Mouse (Mus musculus): ENCODE results near the gene Sgpp1.
"Not testable (repeated sequence)": the region's sequence is repeated elsewhere in the genome, so short reads cannot be mapped to it uniquely, and the experiment has no call there.

Sgpp1 gene

GRCm38 (mm10) chr12:75731508-75731907 is 4.0 kb downstream of the Sgpp1 start:
- DNase-seq = no peak

DNA sequence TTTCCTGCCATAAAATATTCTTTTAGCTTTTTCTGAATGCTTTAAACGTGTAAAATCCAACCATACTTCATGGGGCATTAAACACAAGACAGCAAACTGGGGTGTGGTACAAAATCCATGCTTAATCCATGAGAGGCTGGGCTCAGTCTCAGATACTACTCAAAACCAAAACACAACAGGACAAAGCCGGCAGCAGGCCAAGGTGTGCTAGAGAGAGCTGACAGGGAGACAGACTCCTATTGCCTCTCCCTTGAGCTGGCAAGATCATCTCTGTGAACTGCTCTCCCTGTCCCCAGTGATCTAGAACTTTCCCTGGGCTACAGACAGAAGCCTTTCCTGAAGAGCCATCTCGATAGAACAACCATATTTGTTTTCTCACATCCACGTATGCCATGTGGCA is 5.1 kb downstream of the Sgpp1 start:
- DNase-seq = peak; percentile 59 to 61

DNA sequence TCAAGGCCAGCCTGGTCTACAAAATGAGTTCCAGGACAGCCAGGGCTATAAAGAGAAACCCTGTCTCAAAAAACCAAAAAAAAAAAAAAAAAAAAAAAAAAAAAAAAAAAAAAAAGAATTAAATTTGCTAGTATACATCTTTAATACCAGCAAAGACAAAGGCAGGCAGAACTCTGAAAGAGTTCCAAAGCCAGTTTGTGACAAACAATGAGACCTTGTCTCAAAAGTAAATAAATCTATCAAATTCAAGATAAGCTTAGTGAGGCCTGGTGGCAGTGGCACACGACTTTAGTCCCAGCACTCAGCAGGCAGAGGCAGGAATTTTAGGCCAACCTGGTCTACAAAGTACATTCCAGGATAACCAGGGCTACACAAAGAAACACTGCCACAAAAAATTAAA is 5.7 kb downstream of the Sgpp1 start:
- no peak for DNase-seq

GRCm38 (mm10) chr12:75727333-75728125 is 8.0 kb downstream of the Sgpp1 start:
- no peak for DNase-seq

GRCm38 (mm10) chr12:75726349-75726861 is 9.1 kb downstream of the Sgpp1 start:
- no peak for DNase-seq

GRCm38 (mm10) chr12:75724621-75725324 is 10.8 kb downstream of the Sgpp1 start:
- DNase-seq = peak in 1 of 2 experiments; percentile 32

DNA sequence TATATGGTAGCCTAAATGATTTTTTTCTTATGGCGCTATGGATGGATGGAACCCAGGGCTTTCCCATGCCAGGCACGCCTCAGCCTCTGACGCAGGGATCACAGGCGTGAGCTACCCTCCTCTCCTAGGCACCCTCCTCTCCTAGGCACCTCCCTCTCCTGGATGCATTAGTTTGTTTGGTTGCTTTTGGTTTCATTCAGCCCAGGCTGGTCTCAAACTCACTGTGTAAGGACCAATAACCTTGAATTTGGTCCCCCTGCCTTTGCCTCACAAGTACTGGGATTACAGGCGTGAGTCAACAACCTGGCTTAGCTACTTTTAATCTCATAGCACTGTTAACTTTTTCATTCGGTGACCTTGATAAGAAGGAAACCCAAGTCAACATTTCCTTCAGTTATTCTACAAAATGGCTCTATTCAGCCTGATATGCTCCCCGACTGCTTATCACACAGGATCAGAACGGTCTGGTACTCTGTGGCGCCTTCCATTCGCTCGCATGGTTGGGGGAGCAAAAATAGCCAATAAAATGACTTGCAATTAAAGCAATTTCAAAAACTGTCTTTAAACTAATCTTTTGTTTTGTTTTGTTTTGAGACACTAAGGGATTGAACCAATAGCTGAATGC is 11.6 kb downstream of the Sgpp1 start:
- no peak for DNase-seq

DNA sequence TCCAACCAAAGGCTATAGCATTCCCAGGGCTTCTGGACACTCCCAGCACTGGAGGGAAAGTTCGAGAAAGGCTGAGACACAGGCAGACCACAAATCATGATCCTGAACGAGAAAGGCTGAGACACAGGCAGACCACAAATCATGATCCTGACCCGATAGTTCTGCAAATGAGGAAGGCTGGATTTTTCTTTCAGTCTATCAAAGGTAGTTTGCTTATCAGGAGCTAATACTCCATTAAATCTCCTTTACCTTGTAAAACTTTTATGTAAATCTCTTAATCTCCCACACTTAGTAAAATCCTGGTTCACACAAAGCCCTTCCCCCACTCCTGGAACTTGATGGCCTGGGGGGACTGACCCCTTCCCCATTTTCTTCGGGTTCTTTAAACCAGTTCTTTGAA is 13.6 kb downstream of the Sgpp1 start:
- no peak for DNase-seq

- no peak for DNase-seq
Observed at GRCm38 (mm10) chr12:75721006-75721405, 14.5 kb downstream of the Sgpp1 start.

DNA sequence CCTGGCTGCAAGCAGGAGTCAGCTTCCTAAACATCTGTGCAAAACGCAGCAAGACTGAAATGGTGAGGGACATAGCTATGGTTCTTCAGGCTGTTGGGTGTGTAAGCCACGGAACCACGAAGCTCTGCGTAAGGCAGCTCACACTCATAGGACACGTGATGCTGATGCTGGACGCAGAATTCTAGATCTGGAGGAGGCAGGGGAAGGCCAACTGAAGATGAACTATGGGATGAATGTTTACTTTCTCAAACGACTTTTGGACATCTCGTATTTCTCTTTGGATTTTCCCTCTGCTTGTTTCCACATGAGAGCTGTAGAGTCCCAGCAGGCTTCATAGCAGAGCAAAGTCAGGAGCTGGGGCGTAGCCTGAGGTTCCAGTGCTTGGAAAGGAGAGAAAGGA is 21.9 kb downstream of the Sgpp1 start:
- no peak for DNase-seq

DNA sequence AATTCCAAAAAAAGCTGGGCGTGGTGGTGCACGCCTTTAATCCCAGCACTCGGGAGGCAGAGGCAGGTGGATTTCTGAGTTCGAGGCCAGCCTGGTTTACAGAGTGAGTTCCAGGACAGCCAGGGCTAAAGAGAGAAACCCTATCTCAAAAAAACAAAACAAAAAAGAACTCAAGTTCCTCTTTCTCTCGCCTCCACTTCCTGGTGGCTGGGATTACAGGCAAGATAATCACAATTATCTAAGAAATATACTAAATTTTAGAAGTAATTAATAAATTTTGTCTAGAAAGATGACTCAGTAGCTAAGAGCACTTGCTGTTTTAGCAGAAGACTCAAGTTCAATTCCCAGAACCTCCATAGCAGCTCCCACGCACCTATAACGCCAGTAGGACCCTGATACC is 22.6 kb downstream of the Sgpp1 start:
- DNase-seq = not testable (repeated sequence)

GRCm38 (mm10) chr12:75710596-75711376 is 24.7 kb downstream of the Sgpp1 start:
- DNase-seq = no peak

DNA sequence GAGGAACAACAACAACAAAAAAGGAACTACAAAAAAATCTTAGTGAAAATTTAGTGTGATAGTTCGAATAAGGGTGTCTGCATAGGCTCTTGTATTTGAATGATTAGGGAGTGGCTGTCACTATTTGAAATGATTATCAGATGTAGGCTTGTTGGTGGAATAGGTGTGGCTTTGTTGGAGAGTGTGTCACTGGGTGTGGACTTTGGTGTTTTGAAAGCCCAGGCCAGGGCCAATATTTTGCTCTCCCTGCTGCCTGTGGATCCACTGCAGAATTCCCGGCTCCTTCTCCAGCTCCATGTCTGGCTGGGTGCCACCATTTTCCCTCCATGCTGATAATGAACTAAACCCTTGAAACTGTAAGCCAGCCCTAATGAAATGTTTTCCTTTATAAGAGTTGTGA is 26.0 kb downstream of the Sgpp1 start:
- no peak for DNase-seq

GRCm38 (mm10) chr12:75706670-75707069 is 28.9 kb downstream of the Sgpp1 start:
- peak; percentile 58 to 81 for DNase-seq

DNA sequence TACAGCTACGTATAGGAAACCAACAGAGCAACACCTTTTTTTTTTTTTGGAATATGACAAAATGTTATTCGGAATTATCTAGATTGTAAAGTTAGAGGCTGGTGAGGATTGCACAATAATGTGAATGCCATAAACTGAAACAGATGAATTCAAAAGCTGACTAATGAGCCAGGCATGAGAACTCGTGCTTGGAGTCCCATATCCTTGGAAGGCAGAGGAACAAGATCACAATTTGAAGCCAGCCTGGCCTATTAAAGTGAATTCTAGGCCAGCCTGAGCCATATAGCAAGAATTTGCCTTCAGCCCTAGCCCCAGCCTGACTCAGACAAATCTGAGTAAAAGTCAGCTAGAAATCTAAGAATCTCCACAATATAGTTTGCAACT is 32.8 kb downstream of the Sgpp1 start:
- no peak for DNase-seq

DNA sequence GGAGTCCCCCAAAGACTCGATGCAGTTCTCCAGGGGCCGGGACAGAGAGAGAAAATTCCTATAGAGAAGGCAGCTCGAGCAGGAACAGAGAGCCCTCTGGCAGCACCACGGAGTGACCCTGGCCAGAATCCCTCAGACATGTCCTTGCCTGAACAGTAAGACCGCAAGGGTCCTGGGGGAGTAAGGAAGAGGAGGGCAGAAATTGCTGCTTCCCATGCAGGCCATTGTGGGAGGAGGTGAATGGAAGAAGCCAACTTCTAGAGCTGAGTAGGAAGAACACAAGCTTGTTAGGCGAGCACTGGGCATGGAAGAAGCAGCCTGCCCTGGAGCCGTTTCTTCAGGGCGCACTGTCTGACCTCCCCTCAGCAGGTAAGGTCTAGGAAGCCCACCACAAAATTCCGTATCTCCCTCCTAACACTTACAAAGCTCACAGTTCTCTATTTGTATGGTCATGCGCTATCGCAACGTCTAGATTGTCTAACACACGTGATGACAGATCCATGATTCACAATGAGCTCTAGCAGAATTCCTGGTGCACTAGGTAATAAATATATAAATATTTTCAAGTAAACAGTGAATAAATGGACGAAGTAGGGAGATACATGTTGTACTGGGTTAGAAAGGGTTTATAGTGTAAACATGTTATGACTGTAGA is 33.3 kb downstream of the Sgpp1 start:
- peak in 1 of 2 experiments; percentile 44 for DNase-seq

- peak; percentile 74 to 81 for DNase-seq
Observed at GRCm38 (mm10) chr12:75701173-75702083, 34.1 kb downstream of the Sgpp1 start.

GRCm38 (mm10) chr12:75698692-75699091 is 36.8 kb downstream of the Sgpp1 start:
- no peak for DNase-seq

DNA sequence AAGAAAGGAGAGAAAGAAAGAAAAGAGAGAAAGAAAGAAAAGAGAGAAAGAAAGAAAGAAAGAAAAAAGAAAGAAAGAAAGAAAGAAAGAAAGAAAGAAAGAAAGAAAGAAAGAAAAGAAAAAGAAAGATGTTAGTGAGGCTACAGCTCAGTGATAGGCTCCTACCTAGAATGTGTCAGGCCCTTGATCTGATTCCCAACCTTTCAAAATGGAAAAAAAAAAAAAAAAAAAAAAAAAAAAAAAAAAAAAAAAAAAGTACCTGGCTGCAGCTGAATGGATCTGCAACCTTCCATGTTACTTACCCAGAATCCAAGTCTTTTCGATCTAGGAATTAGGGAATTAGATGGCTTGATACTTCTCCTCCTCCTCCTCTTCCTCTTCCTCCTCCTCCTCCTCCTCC is 39.7 kb downstream of the Sgpp1 start:
- DNase-seq = not testable (repeated sequence)

GRCm38 (mm10) chr12:75689003-75689402 is 46.5 kb downstream of the Sgpp1 start:
- no peak for DNase-seq

DNA sequence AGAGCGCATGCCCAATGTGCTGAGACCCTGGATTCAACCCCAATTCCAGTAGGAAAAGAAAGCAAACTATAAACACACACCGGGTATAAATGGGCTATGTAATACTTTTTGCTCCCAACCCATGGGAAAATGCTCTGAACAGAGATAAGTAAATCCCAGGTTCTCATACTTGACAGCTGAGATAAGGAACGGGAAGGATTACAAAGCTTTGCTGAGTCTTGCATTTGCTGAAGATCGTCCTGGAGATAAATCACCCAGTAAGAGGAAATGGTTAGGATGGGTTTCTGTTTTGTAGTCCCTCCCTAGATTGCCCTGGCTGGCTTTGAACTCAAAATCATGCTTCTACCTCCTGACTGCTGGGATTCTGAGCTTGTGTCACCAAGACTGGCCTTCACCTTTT is 48.2 kb downstream of the Sgpp1 start:
- DNase-seq = no peak

Data from kidney, postnatal 25 days (tissue).